Mouse (Mus musculus) ES-Bruce4 (cell line): ENCODE measurements at regions not wholly inside any gene's neighbourhood (a gene's known extent, or its start where the extent isn't known, plus 50 kb on each side); places are given as distances from the start of the nearest gene placed in this dataset.

Experiments used
- CTCF ChIP-seq: IDR thresholded peaks from one replicate; pipeline ENCODE4 v1.8.1; 2011; ENCODE audit warnings: low read depth, low read length
- EP300 ChIP-seq: IDR thresholded peaks from 2 replicates; pipeline ENCODE4 v1.6.1; 2011; ENCODE audit warnings: low read depth, low read length; ENCODE audit not compliant: insufficient read depth
- POLR2A ChIP-seq: IDR thresholded peaks from one replicate; pipeline ENCODE4 v1.8.1; 2011; ENCODE audit warnings: low read length; ENCODE audit not compliant: insufficient read depth

- no peak for TF ChIP-seq CTCF
- no peak for TF ChIP-seq POLR2A
- TF ChIP-seq EP300 = no peak
Observed at GRCm38 (mm10) chr8:25353405-25353804, 529.2 kb upstream of the Adam5 start.
